Mouse (Mus musculus) neural tube, embryonic 13.5 days (tissue): Measurements from ENCODE around the gene Lims1. TPM values are rescaled to one million over a fixed set of nuclear protein-coding genes. Genes with fewer than 3 reads are reported as not detected.

Experiments used
- ATAC-seq: fragments of 200-750 bp; cut with Nextera tagmentation; 2 replicates; pipeline ENCODE4 v1.8.0; 2017; ENCODE audit warnings: low read depth, mild to moderate bottlenecking, moderate TSS enrichment, moderate library complexity
- H3K27ac ChIP-seq: fragments of 300-500 bp; sonication (generic); replicated peaks from 2 replicates; pipeline ENCODE4 v1.5.1; 2015; ENCODE audit warnings: moderate library complexity, mild to moderate bottlenecking, inconsistent platforms
- H3K27me3 ChIP-seq: fragments of 300-500 bp; sonication (generic); 2 replicates; pipeline ENCODE4 v1.6.1; 2015; ENCODE audit warnings: mild to moderate bottlenecking, inconsistent platforms
- H3K36me3 ChIP-seq: fragments of 300-500 bp; sonication (generic); 2 replicates; pipeline ENCODE4 v1.6.1; 2015; ENCODE audit warnings: mild to moderate bottlenecking, inconsistent platforms
- H3K4me1 ChIP-seq: fragments of 300-500 bp; sonication (generic); replicated peaks from 2 replicates; pipeline ENCODE4 v1.6.1; 2015; ENCODE audit warnings: inconsistent platforms
- H3K4me2 ChIP-seq: fragments of 300-500 bp; sonication (generic); 2 replicates; pipeline ENCODE4 v1.6.1; 2015; ENCODE audit warnings: inconsistent platforms, mild to moderate bottlenecking, moderate library complexity
- H3K4me3 ChIP-seq: fragments of 300-500 bp; sonication (generic); 2 replicates; pipeline ENCODE4 v1.5.1; 2015; ENCODE audit warnings: mild to moderate bottlenecking, inconsistent platforms
- H3K9ac ChIP-seq: fragments of 300-500 bp; sonication (generic); 2 replicates; pipeline ENCODE4 v1.6.1; 2015; ENCODE audit warnings: moderate library complexity, mild to moderate bottlenecking, inconsistent platforms
- H3K9me3 ChIP-seq: fragments of 300-500 bp; sonication (generic); 2 replicates; pipeline ENCODE4 v1.6.1; 2016; ENCODE audit warnings: inconsistent platforms
- WGBS: fragments of 180-500 bp; shearing (Covaris S2); methylation state at CpG from one replicate; pipeline ENCODE4 v1.1.7; 2015; 5-methylcytosine and 5-hydroxymethylcytosine counted together
- polyA plus RNA-seq: library from polyadenylated mRNA; unstranded; fragments of >200 nt; fragmentation: Nextera tagmentation; extraction: Ambion mirVana; gene quantifications from 2 replicates; pipeline ENCODE4 v1.2.1, GENCODE M21; 2015

Lims1 gene
- 72.2 and 75.3 TPM in 2 replicates for polyA plus RNA-seq

DNA sequence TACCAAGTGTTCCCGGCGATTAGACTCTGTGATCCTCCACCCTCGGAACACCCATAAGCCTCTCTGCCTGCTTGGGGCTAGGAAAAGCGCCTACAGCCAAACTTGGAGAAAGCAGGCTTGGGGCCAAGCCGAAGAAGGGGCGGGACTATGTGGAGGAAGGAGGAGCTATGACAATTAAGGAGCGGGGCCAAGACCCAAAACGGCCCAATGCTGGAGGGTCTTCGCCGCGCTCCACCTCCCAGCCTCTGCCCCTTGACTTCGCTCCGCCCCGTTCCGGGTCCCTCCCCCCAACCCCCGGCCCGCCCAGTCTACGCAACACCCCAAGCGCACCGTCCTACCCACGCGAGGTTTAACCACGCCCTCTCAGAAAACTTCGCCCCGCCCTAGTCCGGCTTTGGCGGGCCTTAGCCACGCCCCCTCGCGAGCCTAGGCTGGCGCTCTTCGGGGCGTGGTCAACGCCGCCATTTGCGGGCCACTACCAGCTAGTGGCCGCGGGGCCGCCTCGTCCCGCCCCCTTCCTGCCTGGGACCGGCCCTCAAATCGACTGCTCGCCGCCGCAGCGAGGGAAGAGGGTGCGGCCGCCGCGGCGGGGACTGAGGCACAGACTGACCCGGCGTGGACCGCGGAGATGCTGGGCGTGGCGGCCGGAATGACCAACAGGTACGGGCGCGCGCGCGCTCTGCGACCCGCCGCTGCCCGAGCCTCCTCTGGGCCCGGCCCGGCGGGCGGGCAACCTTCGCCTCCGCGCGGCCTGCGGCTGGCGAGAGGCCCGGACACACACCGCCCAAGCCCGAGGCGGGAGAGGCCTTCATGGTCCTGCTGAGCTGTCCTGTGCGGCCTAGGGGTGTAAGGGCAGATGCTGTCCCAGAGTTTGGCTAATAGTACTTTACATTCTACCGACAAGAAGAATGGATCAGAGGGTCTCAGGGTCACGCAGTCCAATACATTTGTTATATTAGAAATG, at the start of gene Lims1:
TSS of gene Lims1 (plus strand) at position 439 of the 964 bp plus-strand sequence.
- under 1% methylated on average over 72 of the region's 86 CpGs for WGBS
- Histone ChIP-seq H3K4me1 (peaks cover 34% of the 10 kb centered on the region), H3K9ac (peak within 1 kb of the TSS; percentile 84), H3K4me2 (peak within 1 kb of the TSS; percentile 63), H3K36me3 (no peaks in the 10 kb centered on the region), H3K4me3 (peak within 1 kb of the TSS; percentile 78), H3K9me3 (no peaks in the 10 kb centered on the region), H3K27me3 (no peaks in the 10 kb centered on the region), H3K27ac (peak within 1 kb of the TSS; percentile 84)
- peak; percentile 98 for ATAC-seq

DNA sequence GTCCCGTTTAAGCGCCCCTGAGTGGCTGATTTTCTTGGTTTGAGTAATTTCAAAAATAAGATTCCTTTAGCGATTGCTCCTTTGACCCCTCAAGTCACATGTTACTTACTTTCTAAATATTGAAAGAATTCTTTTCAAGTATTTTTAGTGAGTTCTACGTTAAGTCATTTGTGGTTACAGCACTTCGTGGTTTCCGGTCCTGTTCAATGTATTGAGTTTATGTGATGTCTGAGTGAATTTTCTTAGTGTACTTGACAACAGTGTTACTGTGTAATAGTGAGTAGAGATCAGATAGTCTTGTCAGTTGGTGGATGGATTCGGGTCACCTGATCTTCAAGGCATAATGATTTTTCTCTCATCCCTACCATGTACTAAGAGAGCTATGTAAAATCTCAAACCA, 41.0 kb upstream of the Lims1 start:
- H3K27ac ChIP-seq = no peak overlapping the region
- H3K36me3 ChIP-seq = peaks cover 79% of the 10 kb centered on the region
- H3K9ac ChIP-seq = no peak overlapping the region
- H3K9me3 ChIP-seq = no peaks in the 10 kb centered on the region
- no peak for ATAC-seq
- no peaks in the 10 kb centered on the region for H3K4me1 ChIP-seq
- no peaks in the 10 kb centered on the region for H3K27me3 ChIP-seq
- no peak overlapping the region for H3K4me3 ChIP-seq
- WGBS = 94% methylated on average over 7 of the region's 7 CpGs
- no peak overlapping the region for H3K4me2 ChIP-seq

GRCm38 (mm10) chr10:58290742-58291141, 32.5 kb upstream of the Lims1 start:
- H3K9me3 ChIP-seq = no peaks in the 10 kb centered on the region
- H3K27ac ChIP-seq = no peak overlapping the region
- no peak overlapping the region for H3K4me2 ChIP-seq
- H3K4me3 ChIP-seq = no peak overlapping the region
- H3K4me1 ChIP-seq = no peaks in the 10 kb centered on the region
- 92% methylated on average over 3 of the region's 3 CpGs for WGBS
- no peaks in the 10 kb centered on the region for H3K27me3 ChIP-seq
- no peak for ATAC-seq
- peaks cover 92% of the 10 kb centered on the region for H3K36me3 ChIP-seq
- H3K9ac ChIP-seq = no peak overlapping the region

- ATAC-seq = no peak
- no peaks in the 10 kb centered on the region for H3K4me1 ChIP-seq
- H3K27ac ChIP-seq = no peak overlapping the region
- no peaks in the 10 kb centered on the region for H3K27me3 ChIP-seq
- no peak overlapping the region for H3K4me3 ChIP-seq
- H3K9me3 ChIP-seq = no peaks in the 10 kb centered on the region
- H3K9ac ChIP-seq = no peak overlapping the region
- H3K4me2 ChIP-seq = no peak overlapping the region
- 93% methylated on average over 3 of the region's 3 CpGs for WGBS
- H3K36me3 ChIP-seq = peaks cover 94% of the 10 kb centered on the region
These were observed 29.0 kb upstream of the Lims1 start for GRCm38 (mm10) chr10:58294246-58294645.

GRCm38 (mm10) chr10:58295605-58296004, 27.7 kb upstream of the Lims1 start:
- Histone ChIP-seq H3K27me3 (no peaks in the 10 kb centered on the region), H3K27ac (no peak overlapping the region), H3K4me1 (no peaks in the 10 kb centered on the region), H3K9me3 (no peaks in the 10 kb centered on the region), H3K4me2 (no peak overlapping the region), H3K4me3 (no peak overlapping the region), H3K36me3 (peaks cover 96% of the 10 kb centered on the region), H3K9ac (no peak overlapping the region)
- 96% methylated on average over 3 of the region's 3 CpGs for WGBS
- ATAC-seq = no peak

DNA sequence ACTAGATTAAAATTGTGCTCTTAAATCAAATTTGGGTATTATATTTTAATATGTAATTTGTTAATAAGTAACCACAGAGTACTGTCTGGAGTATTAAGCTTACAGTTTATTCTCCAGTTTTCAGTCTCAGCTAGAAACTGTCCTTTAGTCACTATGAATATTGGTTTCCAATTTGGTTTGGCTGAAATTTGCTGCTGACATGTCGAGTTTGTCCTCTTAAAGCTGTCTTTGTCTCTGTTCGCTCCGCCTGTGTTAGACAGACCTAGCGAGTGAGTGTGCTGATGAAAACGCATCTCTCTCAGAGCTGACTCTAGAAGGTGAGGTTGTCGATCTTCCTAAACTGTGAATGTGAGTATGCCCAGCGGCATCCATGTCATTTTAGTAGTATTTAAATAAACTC, 18.3 kb upstream of the Lims1 start:
- Histone ChIP-seq H3K9me3 (no peaks in the 10 kb centered on the region), H3K4me2 (no peak overlapping the region), H3K4me1 (no peaks in the 10 kb centered on the region), H3K9ac (no peak overlapping the region), H3K27me3 (no peaks in the 10 kb centered on the region), H3K36me3 (peaks cover 77% of the 10 kb centered on the region), H3K27ac (no peak overlapping the region), H3K4me3 (no peak overlapping the region)
- ATAC-seq = no peak
- 92% methylated on average over 7 of the region's 7 CpGs for WGBS

- no peaks in the 10 kb centered on the region for H3K4me1 ChIP-seq
- ATAC-seq = no peak
- no peak overlapping the region for H3K27ac ChIP-seq
- H3K9ac ChIP-seq = no peak overlapping the region
- H3K9me3 ChIP-seq = no peaks in the 10 kb centered on the region
- no peak overlapping the region for H3K4me2 ChIP-seq
- H3K27me3 ChIP-seq = no peaks in the 10 kb centered on the region
- no peak overlapping the region for H3K4me3 ChIP-seq
- WGBS = 90% methylated on average over 3 of the region's 3 CpGs
- H3K36me3 ChIP-seq = peaks cover 70% of the 10 kb centered on the region
These were observed 16.4 kb upstream of the Lims1 start for GRCm38 (mm10) chr10:58306897-58307296.

DNA sequence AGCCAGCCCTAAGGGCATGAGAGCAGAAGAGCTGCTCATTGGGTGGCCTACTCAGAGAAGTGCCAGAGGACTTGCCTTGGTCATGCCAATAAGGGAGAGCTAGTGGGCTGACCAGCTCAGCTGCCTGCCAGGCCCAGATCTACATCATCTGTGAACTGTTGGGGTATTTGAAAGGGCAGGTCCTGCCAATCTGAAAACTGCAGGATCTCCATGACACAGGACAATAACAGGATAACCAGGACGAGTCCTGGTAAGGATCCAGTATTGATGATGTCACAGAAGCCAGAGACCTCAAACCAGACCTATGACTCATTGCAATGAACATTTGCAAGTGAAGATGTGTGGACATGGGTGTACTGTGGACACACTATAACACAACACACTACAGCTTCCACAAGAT, 12.5 kb upstream of the Lims1 start:
- no peak for ATAC-seq
- Histone ChIP-seq H3K36me3 (peaks cover 66% of the 10 kb centered on the region), H3K27me3 (no peaks in the 10 kb centered on the region), H3K4me2 (no peak overlapping the region), H3K9me3 (0 out of 2 replicates have a peak, but pooled peaks cover 3% of the 10 kb centered on the region), H3K4me3 (no peak overlapping the region), H3K4me1 (no peaks in the 10 kb centered on the region), H3K27ac (no peak overlapping the region), H3K9ac (no peak overlapping the region)
- WGBS = 75% methylated on average over 1 of the region's 1 CpGs

DNA sequence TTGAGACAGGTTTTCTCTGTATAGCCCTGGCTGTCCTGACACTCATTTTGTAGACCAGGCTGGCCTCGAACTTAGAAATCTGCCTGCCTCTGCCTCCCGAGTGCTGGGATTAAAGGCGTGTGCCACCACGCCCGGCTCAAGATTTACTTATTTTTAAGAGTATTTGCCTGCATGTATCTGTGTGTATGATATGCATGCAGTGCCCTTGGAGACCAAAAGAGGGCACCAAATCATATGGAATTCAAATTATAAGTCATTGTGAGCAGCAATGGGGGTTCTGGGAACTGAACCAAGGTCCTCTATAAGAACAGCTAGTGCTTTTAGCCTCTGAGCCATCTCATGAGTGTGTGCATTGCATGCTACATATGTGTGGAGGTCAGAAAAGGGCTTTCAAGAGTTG, 10.4 kb upstream of the Lims1 start:
- no peaks in the 10 kb centered on the region for H3K27me3 ChIP-seq
- H3K9me3 ChIP-seq = 0 out of 2 replicates have a peak, but pooled peaks cover 3% of the 10 kb centered on the region
- H3K4me3 ChIP-seq = no peak overlapping the region
- no peak overlapping the region for H3K4me2 ChIP-seq
- H3K27ac ChIP-seq = no peak overlapping the region
- no peaks in the 10 kb centered on the region for H3K4me1 ChIP-seq
- ATAC-seq = no peak
- 98% methylated on average over 5 of the region's 5 CpGs for WGBS
- no peak overlapping the region for H3K9ac ChIP-seq
- peaks cover 49% of the 10 kb centered on the region for H3K36me3 ChIP-seq

DNA sequence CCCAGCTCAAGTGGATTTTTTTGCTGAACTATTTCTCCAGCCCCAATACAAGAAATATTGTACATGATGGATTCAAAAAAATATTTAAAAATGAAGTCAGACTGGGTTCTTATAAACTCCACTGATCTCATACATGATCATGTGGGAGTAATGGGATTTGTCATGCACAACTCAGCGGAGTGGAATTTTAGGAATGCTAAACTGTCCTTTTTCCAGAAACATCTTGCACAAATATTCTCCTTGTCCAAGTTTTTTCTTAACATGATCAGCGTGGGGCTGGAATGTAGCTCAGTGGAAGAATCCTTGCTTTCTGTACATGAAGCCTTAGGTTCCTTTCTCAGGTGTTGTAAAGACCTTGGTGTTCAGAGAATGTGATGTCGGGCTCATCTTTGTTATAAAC, 2.4 kb upstream of the Lims1 start:
- Histone ChIP-seq H3K27me3 (no peaks in the 10 kb centered on the region), H3K27ac (no peak overlapping the region), H3K9ac (no peak overlapping the region), H3K4me2 (no peak overlapping the region), H3K36me3 (no peaks in the 10 kb centered on the region), H3K4me1 (peaks cover 20% of the 10 kb centered on the region), H3K9me3 (no peaks in the 10 kb centered on the region), H3K4me3 (no peak overlapping the region)
- 92% methylated on average over 3 of the region's 3 CpGs for WGBS
- ATAC-seq = no peak

GRCm38 (mm10) chr10:58322361-58323027, 772 bp upstream of the Lims1 start:
- H3K4me3 ChIP-seq = peak overlapping the region; percentile 78
- no peaks in the 10 kb centered on the region for H3K27me3 ChIP-seq
- peak overlapping the region; percentile 84 for H3K27ac ChIP-seq
- peaks cover 34% of the 10 kb centered on the region for H3K4me1 ChIP-seq
- H3K9me3 ChIP-seq = no peaks in the 10 kb centered on the region
- peak overlapping the region; percentile 58 for H3K9ac ChIP-seq
- WGBS = 36% methylated on average over 6 of the region's 6 CpGs
- no peak for ATAC-seq
- peak overlapping the region; percentile 63 for H3K4me2 ChIP-seq
- no peaks in the 10 kb centered on the region for H3K36me3 ChIP-seq

DNA sequence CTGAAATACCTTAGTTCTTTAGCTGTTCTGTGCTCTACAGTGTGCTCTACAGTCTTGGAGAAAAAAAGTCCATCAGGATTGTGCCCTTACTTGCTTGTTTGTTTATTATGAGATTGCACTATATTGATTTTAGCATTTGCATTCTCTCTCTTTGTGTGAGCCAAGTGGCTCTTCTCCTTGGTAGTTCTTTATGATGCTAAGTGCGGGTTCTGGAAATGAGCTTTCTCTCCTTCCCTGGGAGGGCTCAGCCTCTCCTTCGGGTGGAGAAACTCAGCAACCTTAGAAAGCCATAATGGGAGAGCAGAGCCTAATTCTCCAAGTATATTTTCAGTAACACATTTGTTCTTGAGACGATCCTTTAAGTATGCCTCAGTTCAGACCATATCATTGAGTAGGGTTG, 3.0 kb downstream of the Lims1 start:
- Histone ChIP-seq H3K4me2 (no peak overlapping the region), H3K9me3 (no peaks in the 10 kb centered on the region), H3K27me3 (no peaks in the 10 kb centered on the region), H3K36me3 (no peaks in the 10 kb centered on the region), H3K4me1 (peaks cover 34% of the 10 kb centered on the region), H3K4me3 (no peak overlapping the region), H3K9ac (no peak overlapping the region), H3K27ac (no peak overlapping the region)
- ATAC-seq = no peak
- 33% methylated on average over 3 of the region's 3 CpGs for WGBS
